Mouse (Mus musculus): ENCODE results near the gene Rxfp4. TPM values are rescaled to one million over a fixed set of nuclear protein-coding genes. Genes with fewer than 3 reads are reported as not detected.
A peak's percentile ranks its signal among the peaks of the same experiment; 100 is the strongest.

Gene Rxfp4
- polyA plus RNA-seq (2015; fragmentation: Nextera tagmentation; extraction: Ambion mirVana), result not detected in 2 replicates

- Histone ChIP-seq H3K4me1 (replicated peaks) (peaks cover 9% of the 10 kb centered on the region; the same call in 1 of the 2 replicates), H3K9me3 (no peaks in the 10 kb centered on the region), H3K27ac (no peak within 1 kb of the TSS), H3K27me3 (replicated peaks) (no peaks in the 10 kb centered on the region), H3K9ac (no peak within 1 kb of the TSS), H3K4me2 (replicated peaks) (no peak within 1 kb of the TSS), H3K4me3 (replicated peaks) (no peak within 1 kb of the TSS), H3K36me3 (peaks cover 2% of the 10 kb centered on the region; the same call in 1 of the 2 replicates)
- peak; percentile 41; the same call in 1 of the 2 replicates for ATAC-seq
- WGBS, result 82% methylated on average over 17 of the region's 17 CpGs
Observed at GRCm38 (mm10) chr3:88652846-88653515, at the start of gene Rxfp4. Gene Rxfp4, minus strand, starts transcription at chr3:88653142.

GRCm38 (mm10) chr3:88701222-88701621 lies 48.3 kb upstream of the Rxfp4 start:
- Histone ChIP-seq H3K4me2 (replicated peaks) (no peak overlapping the region), H3K4me3 (replicated peaks) (no peak overlapping the region), H3K9ac (no peak overlapping the region), H3K27ac (no peak overlapping the region), H3K27me3 (replicated peaks) (no peaks in the 10 kb centered on the region), H3K9me3 (no peaks in the 10 kb centered on the region), H3K4me1 (replicated peaks) (no peaks in the 10 kb centered on the region), H3K36me3 (peaks cover 58% of the 10 kb centered on the region)
- no peak for ATAC-seq
- WGBS, result 60% methylated on average over 3 of the region's 3 CpGs

GRCm38 (mm10) chr3:88700247-88700646 lies 47.3 kb upstream of the Rxfp4 start:
- no peak for ATAC-seq
- no peak overlapping the region for H3K4me3 ChIP-seq (replicated peaks)
- no peaks in the 10 kb centered on the region for H3K4me1 ChIP-seq (replicated peaks)
- no peak overlapping the region for H3K4me2 ChIP-seq (replicated peaks)
- no peak overlapping the region for H3K27ac ChIP-seq
- H3K9ac ChIP-seq, result no peak overlapping the region
- peaks cover 62% of the 10 kb centered on the region for H3K36me3 ChIP-seq
- no peaks in the 10 kb centered on the region for H3K9me3 ChIP-seq
- H3K27me3 ChIP-seq (replicated peaks), result no peaks in the 10 kb centered on the region
- WGBS, result 94% methylated on average over 3 of the region's 3 CpGs

- Histone ChIP-seq H3K9ac (no peak overlapping the region), H3K36me3 (peaks cover 67% of the 10 kb centered on the region), H3K4me1 (replicated peaks) (no peaks in the 10 kb centered on the region), H3K4me2 (replicated peaks) (no peak overlapping the region), H3K9me3 (no peaks in the 10 kb centered on the region), H3K4me3 (replicated peaks) (no peak overlapping the region), H3K27ac (no peak overlapping the region), H3K27me3 (replicated peaks) (no peaks in the 10 kb centered on the region)
- no peak for ATAC-seq
- WGBS, result 88% methylated on average over 6 of the region's 6 CpGs
Observed at GRCm38 (mm10) chr3:88698834-88699233, 45.9 kb upstream of the Rxfp4 start.

GRCm38 (mm10) chr3:88698051-88698450 lies 45.1 kb upstream of the Rxfp4 start:
- H3K4me1 ChIP-seq (replicated peaks), result no peaks in the 10 kb centered on the region
- no peaks in the 10 kb centered on the region for H3K27me3 ChIP-seq (replicated peaks)
- no peak overlapping the region for H3K9ac ChIP-seq
- peaks cover 72% of the 10 kb centered on the region for H3K36me3 ChIP-seq
- ATAC-seq, result no peak
- no peak overlapping the region for H3K4me3 ChIP-seq (replicated peaks)
- H3K9me3 ChIP-seq, result no peaks in the 10 kb centered on the region
- no peak overlapping the region for H3K27ac ChIP-seq
- WGBS, result 81% methylated on average over 1 of the region's 1 CpGs
- H3K4me2 ChIP-seq (replicated peaks), result no peak overlapping the region

- no peak for ATAC-seq
Observed at GRCm38 (mm10) chr3:88695545-88695944, 42.6 kb upstream of the Rxfp4 start.

GRCm38 (mm10) chr3:88689079-88689478 lies 36.1 kb upstream of the Rxfp4 start:
- Histone ChIP-seq H3K36me3 (peaks cover 34% of the 10 kb centered on the region), H3K4me3 (replicated peaks) (no peak overlapping the region), H3K9ac (no peak overlapping the region), H3K27ac (no peak overlapping the region), H3K4me2 (replicated peaks) (no peak overlapping the region), H3K27me3 (replicated peaks) (no peaks in the 10 kb centered on the region), H3K4me1 (replicated peaks) (peaks cover 4% of the 10 kb centered on the region), H3K9me3 (no peaks in the 10 kb centered on the region)
- 92% methylated on average over 5 of the region's 5 CpGs for WGBS
- ATAC-seq, result no peak

More at GRCm38 (mm10) chr3:88695545-88695944, 42.6 kb upstream of the Rxfp4 start:
- Histone ChIP-seq H3K4me1 (replicated peaks) (no peaks in the 10 kb centered on the region), H3K27me3 (replicated peaks) (no peaks in the 10 kb centered on the region), H3K9ac (no peak overlapping the region), H3K9me3 (no peaks in the 10 kb centered on the region), H3K4me2 (replicated peaks) (no peak overlapping the region), H3K27ac (no peak overlapping the region), H3K36me3 (peaks cover 67% of the 10 kb centered on the region), H3K4me3 (replicated peaks) (no peak overlapping the region)

- whole genome bisulfite sequencing, result 10% methylated on average over 13 of the region's 13 CpGs
Observed at GRCm38 (mm10) chr3:88686734-88687611, 34.0 kb upstream of the Rxfp4 start.

GRCm38 (mm10) chr3:88685958-88686451 lies 33.1 kb upstream of the Rxfp4 start:
- WGBS, result under 1% methylated on average over 45 of the region's 45 CpGs
- no peaks in the 10 kb centered on the region for H3K9me3 ChIP-seq
- H3K36me3 ChIP-seq, result peaks cover 19% of the 10 kb centered on the region
- no peaks in the 10 kb centered on the region for H3K27me3 ChIP-seq (replicated peaks)
- H3K4me2 ChIP-seq (replicated peaks), result peak overlapping the region; percentile 74
- peaks cover 4% of the 10 kb centered on the region for H3K4me1 ChIP-seq (replicated peaks)
- ATAC-seq, result peak; percentile 77
- H3K4me3 ChIP-seq (replicated peaks), result peak overlapping the region; percentile 76
- H3K9ac ChIP-seq, result peak overlapping the region; percentile 96
- H3K27ac ChIP-seq, result peak overlapping the region; percentile 98

More at GRCm38 (mm10) chr3:88686734-88687611, 34.0 kb upstream of the Rxfp4 start:
- Histone ChIP-seq H3K27me3 (replicated peaks) (no peaks in the 10 kb centered on the region), H3K4me3 (replicated peaks) (peak overlapping the region; percentile 76), H3K9ac (peak overlapping the region; percentile 96), H3K27ac (no peak overlapping the region), H3K36me3 (peaks cover 23% of the 10 kb centered on the region), H3K4me2 (replicated peaks) (peak overlapping the region; percentile 74), H3K9me3 (no peaks in the 10 kb centered on the region), H3K4me1 (replicated peaks) (peaks cover 4% of the 10 kb centered on the region)
- ATAC-seq, result no peak

- peak within 1 kb of the TSS; percentile 98 for H3K27ac ChIP-seq
- H3K9ac ChIP-seq, result peak within 1 kb of the TSS; percentile 96
- WGBS, result under 1% methylated on average over 47 of the region's 47 CpGs
- ATAC-seq, result peak; percentile 99
- no peaks in the 10 kb centered on the region for H3K27me3 ChIP-seq (replicated peaks)
- peak within 1 kb of the TSS; percentile 74 for H3K4me2 ChIP-seq (replicated peaks)
- peak within 1 kb of the TSS; percentile 76 for H3K4me3 ChIP-seq (replicated peaks)
- H3K4me1 ChIP-seq (replicated peaks), result peaks cover 4% of the 10 kb centered on the region
- H3K36me3 ChIP-seq, result peaks cover 12% of the 10 kb centered on the region
- no peaks in the 10 kb centered on the region for H3K9me3 ChIP-seq
Observed at GRCm38 (mm10) chr3:88684980-88685941, 32.3 kb upstream of the Rxfp4 start, which contains the start of gene Khdc4. Gene Khdc4, plus strand, starts transcription at chr3:88685803.

- ATAC-seq, result peak; percentile 37; the same call in 1 of the 2 replicates
- Histone ChIP-seq H3K9ac (peak overlapping the region; percentile 29; the same call in 1 of the 2 replicates), H3K9me3 (no peaks in the 10 kb centered on the region), H3K27me3 (replicated peaks) (no peaks in the 10 kb centered on the region), H3K4me1 (replicated peaks) (peaks cover 4% of the 10 kb centered on the region), H3K36me3 (peaks cover 3% of the 10 kb centered on the region), H3K4me2 (replicated peaks) (peak overlapping the region; percentile 58), H3K27ac (peak overlapping the region; percentile 98), H3K4me3 (replicated peaks) (peak overlapping the region; percentile 76; the same call in 1 of the 2 replicates)
- 52% methylated on average over 8 of the region's 8 CpGs for WGBS
Observed at GRCm38 (mm10) chr3:88684236-88684979, 31.5 kb upstream of the Rxfp4 start.
